Mouse (Mus musculus) brain, embryonic 14.5 days (tissue): ENCODE measurements around the gene Ackr2.

Experiments used
- CTCF ChIP-seq: fragments of 200-500 bp; IDR thresholded peaks from 2 replicates; pipeline ENCODE4 v1.5.1; 2012; ENCODE audit warnings: inconsistent platforms, mild to moderate bottlenecking, moderate library complexity, borderline replicate concordance; ENCODE audit not compliant: insufficient read depth, insufficient read length; ENCODE audit errors: extremely low read depth
- POLR2A ChIP-seq: fragments of 200-500 bp; IDR thresholded peaks from 2 replicates; pipeline ENCODE4 v1.6.1; 2012; ENCODE audit warnings: mild to moderate bottlenecking, inconsistent platforms, borderline replicate concordance; ENCODE audit not compliant: poor library complexity, insufficient read depth, insufficient read length, severe bottlenecking; ENCODE audit errors: extremely low read depth

DNA sequence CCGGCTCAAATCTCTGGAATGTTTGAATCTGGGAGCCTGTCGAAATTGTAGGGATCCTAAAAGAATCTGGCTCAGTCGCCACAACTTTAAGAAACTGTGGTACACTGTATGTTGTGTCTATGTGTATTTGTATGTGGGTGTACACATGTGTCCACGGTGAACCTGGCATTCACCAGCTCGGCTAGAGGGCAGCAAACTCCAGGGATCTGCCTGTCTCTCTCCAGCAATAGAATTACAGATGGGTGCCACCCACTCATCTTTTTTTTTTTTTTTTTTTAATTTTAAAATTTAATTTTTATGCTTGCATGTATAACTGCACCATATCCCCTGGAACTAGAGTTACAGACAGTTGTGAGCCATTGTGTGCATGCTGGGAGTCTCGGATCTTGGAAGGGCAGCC is 16.9 kb upstream of the Ackr2 start:
- TF ChIP-seq CTCF (no peak), POLR2A (no peak)
